Mouse (Mus musculus) WW6 (cell line): ENCODE results near the gene Osbpl10.
"Not testable (repeated sequence)": the region's sequence is repeated elsewhere in the genome, so short reads cannot be mapped to it uniquely, and the experiment has no call there.

Source experiments
- DNase-seq: peaks from one replicate; pipeline ENCODE4 v3.0.0-alpha.2; 2013; ENCODE audit warnings: low read depth, low spot score

Gene Osbpl10

GRCm38 (mm10) chr9:115031046-115031445, 52.7 kb downstream of the Osbpl10 start:
- not testable (repeated sequence) for DNase-seq

DNA sequence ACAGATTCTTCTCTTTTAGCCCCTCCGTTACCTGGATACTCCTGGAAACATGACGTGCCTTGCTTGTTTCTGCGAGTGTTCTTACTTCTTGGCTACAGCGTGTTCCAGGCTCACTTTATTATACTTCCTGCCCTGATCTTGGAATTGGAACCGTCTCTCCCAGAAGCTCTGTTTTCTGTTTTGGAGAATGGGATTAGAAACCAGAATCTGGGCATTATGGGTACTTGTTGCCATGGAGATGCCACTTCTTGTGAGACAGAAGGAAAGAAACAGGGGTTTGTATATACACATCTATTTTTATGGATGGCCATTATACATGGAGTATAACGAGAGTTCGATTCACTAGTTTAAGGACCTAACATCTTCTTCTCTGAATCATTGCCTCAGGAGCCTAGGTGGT, 54.4 kb downstream of the Osbpl10 start:
- DNase-seq, result no peak

DNA sequence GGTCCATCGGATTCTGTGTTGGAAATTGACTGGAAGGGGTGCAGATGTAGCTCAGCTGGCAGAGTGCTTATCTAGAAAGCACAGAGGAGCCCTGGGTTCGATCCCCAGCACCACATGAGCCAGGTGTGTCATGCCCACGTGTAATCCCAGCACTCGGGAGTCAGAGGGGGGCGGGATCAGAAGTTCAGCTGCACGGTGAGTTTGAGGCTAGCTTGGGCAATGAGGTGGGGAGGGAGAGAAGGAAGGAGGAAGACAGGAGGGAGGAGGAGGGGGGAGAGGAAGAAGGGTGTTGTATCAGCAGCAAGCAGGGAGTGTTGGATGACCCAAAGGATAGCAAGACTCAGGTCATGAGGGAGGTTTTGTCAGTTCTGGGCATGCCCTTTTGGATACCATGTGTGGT, 55.9 kb downstream of the Osbpl10 start:
- DNase-seq, result no peak

DNA sequence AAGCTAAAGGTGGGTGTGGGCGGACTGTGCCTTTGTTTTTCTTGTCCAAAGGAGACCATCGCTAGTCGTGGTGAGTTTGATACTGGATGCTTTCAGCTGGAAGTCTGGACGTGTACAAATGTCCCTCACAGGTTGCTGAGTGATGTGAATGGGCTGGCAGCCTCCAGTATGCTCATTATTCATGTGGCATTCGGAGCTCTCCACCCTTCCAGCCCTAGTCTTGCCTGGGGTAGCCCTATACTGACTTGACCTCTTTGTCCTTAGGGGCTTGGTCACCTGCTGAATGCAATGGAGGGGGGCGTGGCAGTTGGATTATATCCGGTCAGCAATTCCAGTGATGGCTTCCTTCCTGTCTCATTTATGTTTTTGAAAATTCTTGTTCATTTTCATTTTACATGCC, 56.4 kb downstream of the Osbpl10 start:
- DNase-seq, result no peak

- DNase-seq, result no peak
Measured at GRCm38 (mm10) chr9:115038215-115038614, 59.8 kb downstream of the Osbpl10 start.

DNA sequence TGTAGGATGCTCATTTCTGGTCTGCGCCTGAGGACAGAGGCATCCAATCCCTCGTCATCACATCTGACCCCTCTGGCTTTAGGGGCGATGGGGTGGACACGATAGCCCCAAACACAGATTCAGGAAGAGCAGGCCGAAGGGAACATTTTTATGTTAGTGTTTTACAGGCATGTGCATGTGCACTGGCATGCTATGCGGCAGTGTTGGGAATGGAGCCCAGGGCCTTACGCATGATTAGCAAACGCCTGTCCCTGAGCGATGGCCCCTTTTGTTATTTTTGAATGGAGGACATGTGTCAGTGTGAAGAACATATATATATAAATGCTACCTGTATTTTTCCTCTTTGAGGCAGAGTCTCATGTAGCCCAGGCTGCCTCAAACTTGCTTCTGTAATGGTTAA, 60.3 kb downstream of the Osbpl10 start:
- no peak for DNase-seq

- DNase-seq, result peak; percentile 64
Measured at GRCm38 (mm10) chr9:115039245-115039644, 60.9 kb downstream of the Osbpl10 start.

DNA sequence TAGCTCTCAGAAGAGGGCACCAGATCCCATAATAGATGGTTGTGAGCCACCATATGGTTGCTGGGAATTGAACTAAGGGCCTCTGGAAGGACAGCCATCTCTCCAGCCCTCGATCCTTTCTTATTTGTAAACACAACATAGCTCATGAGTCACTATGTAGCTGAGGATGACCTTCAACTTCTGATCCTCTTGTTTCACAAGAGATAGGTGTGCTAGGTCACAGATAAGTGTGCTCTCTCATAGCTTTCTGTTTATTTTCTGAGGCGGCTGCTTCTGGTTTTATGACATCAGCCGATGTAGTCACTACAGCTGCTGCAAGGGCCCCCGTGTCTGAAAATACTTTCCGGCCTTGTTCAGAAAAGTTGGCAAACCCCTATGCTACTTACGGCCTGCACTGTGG, 64.2 kb downstream of the Osbpl10 start:
- no peak for DNase-seq

- DNase-seq, result no peak
Measured at GRCm38 (mm10) chr9:115042971-115043706, 64.8 kb downstream of the Osbpl10 start.

DNA sequence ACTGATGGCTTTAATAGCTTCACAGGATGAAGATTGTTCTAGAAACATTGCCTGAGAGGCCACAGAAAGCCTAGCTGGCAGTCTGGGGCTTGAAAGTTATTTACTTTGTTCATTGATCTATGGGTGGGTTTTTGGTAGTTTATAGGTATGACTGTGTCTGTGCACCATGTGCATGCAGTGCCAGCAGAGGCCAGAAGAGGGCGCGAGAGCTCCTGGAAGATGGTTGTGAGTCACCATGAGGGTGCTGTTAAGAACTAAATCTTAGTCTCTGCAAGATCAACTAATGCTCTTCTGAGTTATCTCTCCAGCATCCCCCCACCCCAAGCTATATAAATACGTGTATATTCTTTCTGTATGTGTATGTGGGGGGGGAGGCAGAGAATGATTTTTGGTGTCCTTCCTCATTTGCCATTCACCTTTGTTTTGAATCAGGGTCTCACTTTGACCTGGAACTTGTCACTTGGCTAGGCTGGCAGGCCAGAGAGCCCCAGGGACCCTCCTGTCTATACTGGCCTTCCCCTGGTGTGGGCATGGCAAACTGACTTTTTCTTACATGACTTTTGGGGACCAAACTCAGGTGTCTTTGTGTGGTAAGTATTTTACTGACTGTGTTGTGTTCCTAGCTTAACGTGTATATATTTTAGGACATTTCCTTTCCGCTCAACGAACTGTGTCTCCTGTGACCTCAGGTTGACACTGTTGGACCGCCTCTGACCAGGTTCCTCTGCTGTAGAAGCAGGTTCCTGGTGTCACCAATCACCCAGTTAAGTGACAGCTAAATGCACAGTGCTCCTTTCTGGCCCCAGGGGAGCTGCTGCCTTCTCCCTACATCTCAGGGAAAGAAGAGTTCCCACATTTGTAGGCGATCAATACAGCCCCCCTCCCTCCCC, 65.8 kb downstream of the Osbpl10 start:
- no peak for DNase-seq

GRCm38 (mm10) chr9:115045087-115045800, 66.9 kb downstream of the Osbpl10 start:
- DNase-seq, result no peak

GRCm38 (mm10) chr9:115046701-115047100, 68.3 kb downstream of the Osbpl10 start:
- no peak for DNase-seq

GRCm38 (mm10) chr9:115048340-115048739, 70.0 kb downstream of the Osbpl10 start:
- no peak for DNase-seq

GRCm38 (mm10) chr9:115048861-115049260, 70.5 kb downstream of the Osbpl10 start:
- no peak for DNase-seq

GRCm38 (mm10) chr9:115049981-115050720, 71.8 kb downstream of the Osbpl10 start:
- no peak for DNase-seq

- no peak for DNase-seq
Measured at GRCm38 (mm10) chr9:115051976-115052375, 73.6 kb downstream of the Osbpl10 start.

DNA sequence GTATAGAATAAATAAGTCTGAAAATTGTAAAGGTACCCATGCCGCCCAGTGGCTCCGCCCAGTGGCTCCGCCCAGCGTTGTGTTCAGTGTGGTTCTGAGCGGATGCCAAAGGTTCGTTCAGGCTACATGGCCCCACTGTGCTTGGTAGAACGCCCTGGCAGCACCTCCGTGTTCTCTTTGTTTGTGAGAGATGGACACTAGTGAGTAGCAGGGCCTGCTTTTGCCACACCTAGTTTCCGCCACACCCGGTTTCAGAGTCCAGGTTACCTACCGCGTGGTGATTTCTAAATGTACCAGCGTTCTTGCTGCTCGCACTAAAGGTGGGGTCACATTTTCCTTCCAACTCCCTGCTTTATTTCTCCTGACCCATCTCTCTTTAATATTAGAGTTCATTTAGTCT, 75.4 kb downstream of the Osbpl10 start:
- DNase-seq, result no peak

GRCm38 (mm10) chr9:115055041-115055830, 76.9 kb downstream of the Osbpl10 start:
- DNase-seq, result no peak

GRCm38 (mm10) chr9:115058806-115059205, 80.4 kb downstream of the Osbpl10 start:
- DNase-seq, result no peak

- no peak for DNase-seq
Measured at GRCm38 (mm10) chr9:115064834-115065233, 86.5 kb downstream of the Osbpl10 start.

DNA sequence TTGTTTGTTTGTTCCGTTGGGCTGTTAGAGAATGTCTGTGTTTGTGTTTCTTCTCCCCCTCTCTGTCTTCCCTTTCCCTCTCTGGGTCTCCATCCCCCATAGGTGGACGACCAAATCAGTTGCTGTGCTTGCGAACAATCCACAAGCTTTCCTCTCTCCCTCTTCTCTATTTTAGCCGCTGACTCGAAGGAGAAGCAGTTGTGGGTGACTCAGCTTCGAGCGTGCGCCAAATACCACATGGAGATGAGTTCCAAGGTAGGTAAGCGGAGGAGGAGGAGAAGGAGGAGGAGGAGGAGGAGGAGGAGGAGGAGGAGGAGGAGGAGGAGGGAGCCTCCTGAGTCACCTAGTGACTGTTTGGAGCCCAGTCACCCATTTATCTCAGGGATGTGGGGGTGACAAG, 88.7 kb downstream of the Osbpl10 start:
- no peak for DNase-seq
